Mouse (Mus musculus): ENCODE results near the gene Pramef12.
"Not testable (repeated sequence)": the region's sequence is repeated elsewhere in the genome, so short reads cannot be mapped to it uniquely, and the experiment has no call there.

Gene Pramef12

GRCm38 (mm10) chr4:144408290-144408689, at the start of gene Pramef12:
Gene Pramef12, minus strand, starts transcription at chr4:144408464.
- peak; percentile 81 for DNase-seq (ENCODE audit: low read depth, low spot score)

GRCm38 (mm10) chr4:144453217-144453616, 45.0 kb upstream of the Pramef12 start, which contains the start of gene Gm9944:
Gene Gm9944, minus strand, starts transcription at chr4:144453317.
- DNase-seq (ENCODE audit: low read depth, low spot score): no peak

GRCm38 (mm10) chr4:144448546-144448945, 40.3 kb upstream of the Pramef12 start:
- DNase-seq (ENCODE audit: low read depth, low spot score): no peak

GRCm38 (mm10) chr4:144441582-144441981, 33.3 kb upstream of the Pramef12 start:
- DNase-seq (ENCODE audit: low read depth, low spot score): no peak

GRCm38 (mm10) chr4:144441095-144441494, 32.8 kb upstream of the Pramef12 start:
- DNase-seq (ENCODE audit: low read depth, low spot score): no peak

- no peak for DNase-seq (ENCODE audit: low read depth, low spot score)
Measured at GRCm38 (mm10) chr4:144438672-144439071, 30.4 kb upstream of the Pramef12 start, which contains the start of gene 1700012P22Rik. Gene 1700012P22Rik, minus strand, starts transcription at chr4:144438772.

- no peak for DNase-seq (ENCODE audit: low read depth, low spot score)
Measured at GRCm38 (mm10) chr4:144433216-144433615, 25.0 kb upstream of the Pramef12 start.

- no peak for DNase-seq (ENCODE audit: low read depth, low spot score)
Measured at GRCm38 (mm10) chr4:144430723-144431122, 22.5 kb upstream of the Pramef12 start.

GRCm38 (mm10) chr4:144428868-144429267, 20.6 kb upstream of the Pramef12 start:
- peak; percentile 76 for DNase-seq (ENCODE audit: low read depth, low spot score)

GRCm38 (mm10) chr4:144424590-144424989, 16.3 kb upstream of the Pramef12 start:
- no peak for DNase-seq (ENCODE audit: low read depth, low spot score)

- DNase-seq (ENCODE audit: low read depth, low spot score): peak; percentile 70
Measured at GRCm38 (mm10) chr4:144420644-144421043, 12.4 kb upstream of the Pramef12 start.

GRCm38 (mm10) chr4:144406261-144406660, 2.0 kb downstream of the Pramef12 start:
- peak; percentile 71 for DNase-seq (ENCODE audit: low read depth, low spot score)

GRCm38 (mm10) chr4:144404456-144405086, 3.7 kb downstream of the Pramef12 start:
- peak; percentile 96 for DNase-seq (ENCODE audit: low read depth, low spot score)

- DNase-seq (ENCODE audit: low read depth, low spot score): no peak
Measured at GRCm38 (mm10) chr4:144402712-144403111, 5.6 kb downstream of the Pramef12 start.

- peak; percentile 52 for DNase-seq (ENCODE audit: low read depth, low spot score)
Measured at GRCm38 (mm10) chr4:144396316-144396715, 11.9 kb downstream of the Pramef12 start.

- no peak for DNase-seq (ENCODE audit: low read depth, low spot score)
Measured at GRCm38 (mm10) chr4:144377911-144378310, 30.4 kb downstream of the Pramef12 start, which contains the start of gene Pramef20. Gene Pramef20, minus strand, starts transcription at chr4:144377933.

- DNase-seq (ENCODE audit: low read depth, low spot score): not testable (repeated sequence)
Measured at GRCm38 (mm10) chr4:144357642-144358041, 50.6 kb downstream of the Pramef12 start, which contains the start of gene Gm13119. Gene Gm13119, plus strand, starts transcription at chr4:144357942.
